Mouse (Mus musculus) erythroblast, embryonic 14.5 days (primary cell): ENCODE results near the gene Kcnk2. TPM values are rescaled to one million over a fixed set of nuclear protein-coding genes. Genes with fewer than 3 reads are reported as not detected.

Experiments used
- H3K27me3 ChIP-seq: 2 replicates; pipeline ENCODE4 v1.6.1; 2012; ENCODE audit warnings: inconsistent platforms; ENCODE audit not compliant: control insufficient read depth
- H3K36me3 ChIP-seq: 2 replicates; pipeline ENCODE4 v1.6.1; 2012; ENCODE audit warnings: mild to moderate bottlenecking, inconsistent platforms; ENCODE audit not compliant: control insufficient read depth
- H3K4me1 ChIP-seq: 2 replicates; pipeline ENCODE4 v1.6.1; 2012; ENCODE audit warnings: inconsistent platforms; ENCODE audit not compliant: control insufficient read depth
- H3K4me3 ChIP-seq: replicated peaks from 2 replicates; pipeline ENCODE3; 2012; ENCODE audit warnings: moderate library complexity, mild to moderate bottlenecking, inconsistent platforms
- H3K9me3 ChIP-seq: 2 replicates; pipeline ENCODE4 v1.6.1; 2012; ENCODE audit warnings: low read length, inconsistent platforms, mixed read lengths; ENCODE audit not compliant: control insufficient read depth
- GATA1 ChIP-seq: IDR thresholded peaks from 2 replicates; pipeline ENCODE4 v1.6.1; 2012; ENCODE audit warnings: low read length, inconsistent platforms, mixed read lengths
- TAL1 ChIP-seq: IDR thresholded peaks from 3 replicates; pipeline ENCODE4 v1.6.1; 2012; ENCODE audit warnings: low read length, inconsistent platforms, mixed read lengths
- polyA plus RNA-seq: library from polyadenylated mRNA; stranded (reverse); fragments of >175 nt; gene quantifications from 2 replicates; pipeline ENCODE4 v1.2.3, GENCODE M21; 2012

Kcnk2 gene
- 0.03 TPM in 1 of 2 replicates, not detected in the other for polyA plus RNA-seq

DNA sequence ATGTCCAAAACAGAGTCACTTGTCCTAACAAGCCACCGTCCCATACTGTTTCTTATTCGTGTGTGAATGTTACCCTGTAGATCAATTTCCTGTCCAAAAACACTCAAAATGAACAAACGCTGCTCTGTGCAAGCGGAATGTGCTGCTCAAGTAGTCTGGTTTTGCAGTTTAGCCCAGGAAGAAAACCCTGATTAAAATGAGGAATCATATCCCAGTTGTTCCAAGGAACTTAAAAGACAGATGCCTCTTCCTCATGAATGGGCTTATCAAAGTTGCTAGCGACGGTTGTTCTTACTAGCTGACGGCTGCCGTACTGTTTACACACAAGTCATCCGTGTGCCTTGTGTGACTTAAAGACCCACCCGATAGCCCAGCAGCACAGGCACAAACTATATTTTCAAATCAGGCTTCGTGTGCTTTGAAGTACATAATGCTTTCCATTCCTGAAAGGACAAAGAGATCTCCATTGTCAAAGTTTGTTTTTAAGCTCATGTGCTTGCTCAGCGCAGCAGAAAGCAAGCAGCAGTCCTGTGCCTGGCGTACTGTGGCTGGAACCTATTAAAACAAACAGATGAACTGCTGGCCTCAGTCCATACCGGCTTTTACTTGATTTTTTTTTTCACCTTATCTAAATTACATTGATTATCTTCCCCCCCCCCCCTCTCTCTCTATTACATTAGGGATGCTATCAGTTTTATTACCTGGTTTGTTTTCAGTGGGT, at the start of gene Kcnk2:
Kcnk2 (minus strand) TSS at position 51 of the 721 bp plus-strand sequence.
- TF ChIP-seq TAL1: no peak
- TF ChIP-seq GATA1: no peak
- Histone ChIP-seq H3K36me3 (no peaks in the 10 kb centered on the region), H3K9me3 (peaks cover 43% of the 10 kb centered on the region), H3K4me1 (no peaks in the 10 kb centered on the region), H3K4me3 (no peak within 1 kb of the TSS), H3K27me3 (no peaks in the 10 kb centered on the region)

DNA sequence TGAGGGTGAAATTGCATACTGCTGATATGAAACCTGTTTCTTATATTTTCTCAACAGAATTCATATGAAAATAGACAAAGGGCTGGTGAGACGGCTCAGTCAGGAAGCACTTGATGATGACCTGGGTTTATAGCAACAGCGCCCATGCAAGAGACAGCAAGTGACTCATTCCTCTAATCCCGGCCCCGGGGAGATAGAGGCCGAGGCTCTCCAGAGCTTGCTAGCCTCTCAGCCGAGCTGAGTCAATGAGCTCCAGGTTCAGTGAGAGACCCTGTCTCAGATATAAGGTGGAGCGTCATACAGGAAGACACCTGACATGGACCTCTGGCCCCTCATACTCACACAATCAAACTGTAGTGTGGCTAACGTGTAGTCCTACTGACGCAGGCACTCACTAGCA, 38.7 kb upstream of the Kcnk2 start:
- no peak overlapping the region for H3K4me3 ChIP-seq
- no peaks in the 10 kb centered on the region for H3K4me1 ChIP-seq
- no peak for TF ChIP-seq GATA1
- no peak for TF ChIP-seq TAL1
- no peaks in the 10 kb centered on the region for H3K36me3 ChIP-seq
- H3K9me3 ChIP-seq: peaks cover 14% of the 10 kb centered on the region
- H3K27me3 ChIP-seq: no peaks in the 10 kb centered on the region

DNA sequence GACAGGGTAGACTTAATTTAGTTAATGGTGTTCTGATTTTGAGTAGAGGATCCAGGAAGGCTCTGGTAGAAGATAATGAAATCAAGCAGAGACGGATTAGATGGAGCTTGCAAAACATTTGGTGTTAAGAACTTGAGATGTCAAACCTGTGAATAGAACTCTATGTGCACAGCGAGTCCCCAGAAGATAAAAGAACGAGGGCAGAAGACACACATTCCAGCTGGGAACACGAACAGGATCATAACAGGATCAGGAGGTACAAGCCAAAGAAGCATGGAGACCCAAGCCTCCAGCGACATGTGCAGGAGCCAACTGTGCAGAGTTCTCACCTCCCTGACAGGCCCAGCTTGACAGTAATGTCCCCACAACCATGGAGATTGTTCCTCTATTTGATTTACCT, 35.1 kb upstream of the Kcnk2 start:
- Histone ChIP-seq H3K4me3 (no peak overlapping the region), H3K36me3 (no peaks in the 10 kb centered on the region), H3K9me3 (peaks cover 21% of the 10 kb centered on the region), H3K4me1 (no peaks in the 10 kb centered on the region), H3K27me3 (no peaks in the 10 kb centered on the region)
- TF ChIP-seq TAL1 (no peak), GATA1 (no peak)

DNA sequence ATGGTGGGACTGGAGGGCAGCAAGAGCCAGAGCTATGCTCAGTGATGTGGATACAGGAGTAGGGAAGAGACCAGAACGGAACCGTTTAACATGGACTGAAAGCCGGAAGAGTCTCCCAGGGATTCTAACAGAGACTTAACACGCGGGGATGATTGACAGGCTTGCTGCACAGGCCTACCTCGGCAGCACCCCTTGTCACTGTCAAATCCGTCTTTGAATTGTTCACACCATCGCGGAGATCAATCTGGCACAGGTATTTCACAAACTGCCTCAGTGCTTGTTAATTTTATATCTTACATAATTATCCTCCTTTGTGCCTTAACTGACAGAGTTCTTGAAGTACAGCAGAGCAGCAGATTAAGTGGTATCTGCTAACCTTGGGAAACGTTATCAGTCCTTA, 33.4 kb upstream of the Kcnk2 start:
- Histone ChIP-seq H3K27me3 (no peaks in the 10 kb centered on the region), H3K36me3 (no peaks in the 10 kb centered on the region), H3K4me1 (no peaks in the 10 kb centered on the region), H3K4me3 (no peak overlapping the region), H3K9me3 (peaks cover 22% of the 10 kb centered on the region)
- TF ChIP-seq TAL1 (no peak), GATA1 (no peak)

DNA sequence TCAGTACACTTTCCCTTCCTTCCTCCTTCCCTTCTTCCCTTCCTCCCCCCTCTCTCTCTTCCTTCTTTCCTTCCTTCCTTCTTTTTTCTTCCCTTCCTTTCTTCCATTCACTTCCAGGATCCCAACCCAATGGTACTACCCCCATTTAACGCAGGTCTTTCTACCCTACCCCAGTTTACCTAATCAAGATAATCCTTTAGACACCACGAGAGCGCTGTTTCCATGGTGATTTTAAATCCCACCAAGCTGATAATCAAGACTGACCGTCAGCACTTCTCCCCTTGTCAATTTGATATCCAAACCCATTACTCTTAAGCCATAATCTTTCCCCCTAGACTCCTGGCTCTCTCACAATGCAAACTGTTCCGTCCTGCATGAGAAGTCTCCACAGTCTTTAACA, 29.4 kb upstream of the Kcnk2 start:
- TF ChIP-seq GATA1 (no peak), TAL1 (no peak)
- Histone ChIP-seq H3K27me3 (no peaks in the 10 kb centered on the region), H3K9me3 (peaks cover 23% of the 10 kb centered on the region)

DNA sequence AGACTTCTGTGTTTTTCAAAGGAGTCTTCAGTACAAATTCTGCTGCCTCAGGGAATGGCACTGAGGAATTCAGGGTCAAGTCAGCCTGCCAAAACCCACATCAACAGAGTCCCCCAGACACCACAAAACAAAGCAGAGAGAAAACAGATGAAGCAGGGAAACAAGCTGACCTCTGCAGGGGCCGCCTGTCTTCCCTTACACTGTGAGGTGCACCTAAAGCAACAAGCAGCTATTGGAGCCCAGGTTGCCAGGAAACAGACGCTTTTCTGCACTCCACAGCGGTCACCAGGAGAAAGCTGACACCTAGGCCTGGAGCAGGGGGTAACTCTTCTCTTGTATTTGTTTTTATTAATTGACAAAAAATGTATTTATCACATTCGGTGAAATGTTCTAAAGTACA, 28.5 kb upstream of the Kcnk2 start:
- H3K36me3 ChIP-seq: no peaks in the 10 kb centered on the region
- H3K9me3 ChIP-seq: peaks cover 25% of the 10 kb centered on the region
- TF ChIP-seq TAL1: no peak
- TF ChIP-seq GATA1: no peak
- H3K4me3 ChIP-seq: no peak overlapping the region
- no peaks in the 10 kb centered on the region for H3K4me1 ChIP-seq
- H3K27me3 ChIP-seq: no peaks in the 10 kb centered on the region

More for the DNA sequence above, 29.4 kb upstream of the Kcnk2 start:
- Histone ChIP-seq H3K4me1 (no peaks in the 10 kb centered on the region), H3K36me3 (no peaks in the 10 kb centered on the region), H3K4me3 (no peak overlapping the region)

DNA sequence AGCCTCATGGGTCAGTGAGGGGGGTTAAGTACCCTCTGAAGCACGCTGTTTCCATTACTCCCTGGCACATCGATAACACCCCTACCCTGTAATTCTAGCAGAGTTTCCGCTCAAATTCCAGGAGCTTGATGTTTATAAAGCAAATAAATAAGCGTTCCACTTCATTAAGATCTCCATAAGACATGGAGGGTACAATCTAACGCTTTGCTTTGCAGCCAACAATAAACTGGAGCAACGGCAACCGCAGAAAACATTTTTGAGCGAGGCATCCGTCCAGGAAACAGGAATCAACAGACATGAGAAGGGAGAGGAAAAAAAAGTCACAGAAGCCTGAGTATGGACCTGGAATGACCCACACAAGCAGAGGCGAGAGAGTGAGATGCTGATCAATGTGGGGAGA, 27.5 kb upstream of the Kcnk2 start:
- TF ChIP-seq GATA1 (no peak), TAL1 (no peak)
- H3K27me3 ChIP-seq: no peaks in the 10 kb centered on the region
- no peaks in the 10 kb centered on the region for H3K4me1 ChIP-seq
- no peaks in the 10 kb centered on the region for H3K36me3 ChIP-seq
- H3K4me3 ChIP-seq: no peak overlapping the region
- peaks cover 28% of the 10 kb centered on the region for H3K9me3 ChIP-seq

DNA sequence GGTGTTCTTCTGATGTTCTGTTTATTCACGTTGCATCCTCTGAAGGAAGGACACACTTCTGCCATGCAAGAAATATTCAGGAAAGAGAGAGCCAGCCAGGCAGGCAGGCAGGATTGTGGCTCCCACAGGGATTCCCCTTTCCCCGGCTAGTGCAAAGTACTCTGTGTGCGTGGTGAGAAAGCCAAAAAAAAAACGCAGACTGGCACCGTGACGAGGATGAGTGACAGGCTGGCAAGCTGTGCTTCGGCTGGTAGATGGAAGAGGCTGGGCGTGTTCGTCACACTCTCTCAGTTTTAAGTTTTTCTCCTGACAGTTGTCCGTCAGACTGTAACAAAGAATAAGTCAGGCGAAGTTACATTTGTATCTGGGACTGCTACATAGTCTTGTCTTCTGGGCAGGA, 24.2 kb upstream of the Kcnk2 start:
- Histone ChIP-seq H3K36me3 (no peaks in the 10 kb centered on the region), H3K27me3 (no peaks in the 10 kb centered on the region), H3K4me3 (no peak overlapping the region), H3K4me1 (no peaks in the 10 kb centered on the region), H3K9me3 (peaks cover 13% of the 10 kb centered on the region)
- no peak for TF ChIP-seq TAL1
- no peak for TF ChIP-seq GATA1

DNA sequence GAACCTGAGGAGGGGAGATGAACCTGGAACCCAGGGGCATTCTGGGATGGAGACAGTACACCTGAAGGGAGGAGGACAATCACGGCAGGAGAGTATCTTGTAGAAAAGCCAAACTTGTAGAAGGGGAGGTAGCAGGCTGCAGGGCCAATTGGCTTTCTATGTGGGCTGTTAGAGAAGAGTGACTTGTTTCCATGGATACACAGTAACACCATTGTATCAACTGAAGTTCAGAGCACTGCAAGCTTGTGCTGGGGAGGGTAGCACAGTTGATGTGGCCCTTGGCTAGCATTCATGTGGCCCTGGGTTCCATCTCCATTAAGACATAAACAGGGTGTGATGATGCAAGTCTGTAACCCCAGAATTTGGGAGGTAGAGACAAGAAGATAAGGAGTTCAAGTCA, 17.8 kb upstream of the Kcnk2 start:
- Histone ChIP-seq H3K27me3 (no peaks in the 10 kb centered on the region), H3K9me3 (peaks cover 24% of the 10 kb centered on the region), H3K36me3 (no peaks in the 10 kb centered on the region), H3K4me3 (no peak overlapping the region), H3K4me1 (no peaks in the 10 kb centered on the region)
- TF ChIP-seq GATA1 (no peak), TAL1 (no peak)

DNA sequence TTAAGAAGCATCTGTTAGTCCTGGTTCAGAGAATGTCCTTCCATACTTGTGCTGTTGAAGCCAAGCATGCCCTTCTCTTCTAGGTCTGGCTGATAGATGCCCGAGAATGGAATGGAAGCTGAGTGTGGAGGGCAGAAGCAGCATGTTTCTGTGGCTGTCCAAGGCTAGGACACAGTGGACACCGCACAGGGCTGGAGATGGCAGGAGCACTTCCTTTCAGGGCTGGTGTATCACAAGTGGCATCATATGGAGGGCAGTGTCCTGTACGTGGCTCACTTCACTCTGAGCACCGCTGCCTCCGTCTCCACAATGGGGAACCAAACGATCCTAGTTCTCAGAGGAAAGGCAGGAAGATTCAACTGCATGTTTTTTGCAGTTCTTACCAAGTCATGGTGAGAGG, 7.8 kb upstream of the Kcnk2 start:
- Histone ChIP-seq H3K36me3 (no peaks in the 10 kb centered on the region), H3K27me3 (no peaks in the 10 kb centered on the region), H3K4me1 (no peaks in the 10 kb centered on the region), H3K9me3 (peaks cover 33% of the 10 kb centered on the region), H3K4me3 (no peak overlapping the region)
- TF ChIP-seq TAL1: no peak
- TF ChIP-seq GATA1: no peak
